Mouse (Mus musculus) left cerebral cortex, postnatal 14 days (tissue): ENCODE results near the gene Paqr5. TPM values are rescaled to one million over a fixed set of nuclear protein-coding genes. Genes with fewer than 3 reads are reported as not detected.

Source experiments
- DNase-seq, 2 experiments: peaks; one replicate each; pipeline ENCODE4 v3.0.0; 2021 to 2022; ENCODE audit warnings: low spot score in 2 of 2, mixed read lengths in 1 of 2
- intact Hi-C: fragments of 180-260 bp; cut with DNase I; formaldehyde crosslinking; loops from one replicate; pipeline ENCODE4 v1.15.1; 2025
- long read RNA-seq, 2 experiments: library from polyadenylated mRNA; stranded (forward); transcript quantifications; one replicate each; pipeline ENCODE4 v2.0.0; 2021
- total RNA-seq, 2 experiments: library from RNA; stranded (reverse); gene quantifications; 2 replicates each; pipeline ENCODE4 v1.2.3; 2021

Paqr5 gene
- 1 to 10 TPM in 1 of 2 experiments, under 1 TPM in 1; 0.80 to 2.3 TPM for total RNA-seq
- long read RNA-seq, experiment 1, partial matches to known transcripts = 0 of 5 reads
- long read RNA-seq, experiment 1, other reads (novel, unspliced or antisense) = 5 of 5 reads
- long read RNA-seq, experiment 2, partial matches to known transcripts = 1 of 4 reads
- long read RNA-seq, experiment 2, other reads (novel, unspliced or antisense) = 3 of 4 reads

- DNase-seq = no peak
- intact Hi-C loops = no loop called here
These were observed at the start of gene Paqr5 for GRCm38 (mm10) chr9:62026600-62026999. TSS of gene Paqr5 (minus strand) at chr9:62026856.

GRCm38 (mm10) chr9:62062234-62062633, 35.6 kb upstream of the Paqr5 start:
- intact Hi-C loops = no loop called here
- no peak for DNase-seq

- intact Hi-C loops = no loop called here
- DNase-seq = no peak
These were observed 33.8 kb upstream of the Paqr5 start for GRCm38 (mm10) chr9:62060431-62060830.

GRCm38 (mm10) chr9:62059941-62060340, 33.3 kb upstream of the Paqr5 start:
- intact Hi-C loops = no loop called here
- no peak for DNase-seq

- no peak for DNase-seq
- intact Hi-C loops = no loop called here
These were observed 31.3 kb upstream of the Paqr5 start for GRCm38 (mm10) chr9:62057881-62058506.

GRCm38 (mm10) chr9:62056206-62056605, 29.6 kb upstream of the Paqr5 start:
- DNase-seq = no peak
- intact Hi-C loops = no loop called here

- DNase-seq = peak; percentile 48 to 74
- intact Hi-C loops = no loop called here
These were observed 24.1 kb upstream of the Paqr5 start for GRCm38 (mm10) chr9:62050801-62051200.

GRCm38 (mm10) chr9:62049166-62049565, 22.5 kb upstream of the Paqr5 start:
- intact Hi-C loops = no loop called here
- DNase-seq = no peak

- no peak for DNase-seq
- intact Hi-C loops = loop anchor here (5.0 kb wide), 1 partner anchor 75 kb away; no protein-coding TSS in a partner anchor
These were observed 15.5 kb upstream of the Paqr5 start for GRCm38 (mm10) chr9:62042167-62042566.

- peak; percentile 85 to 91 for DNase-seq
- intact Hi-C loops = loop anchor here (1.0 to 5.0 kb wide), 3 partner anchors 73 to 204 kb away; no protein-coding TSS in a partner anchor
These were observed 13.5 kb upstream of the Paqr5 start for GRCm38 (mm10) chr9:62040008-62040608.

- DNase-seq = no peak
- intact Hi-C loops = no loop called here
These were observed 9.2 kb upstream of the Paqr5 start for GRCm38 (mm10) chr9:62035806-62036205.

- no peak for DNase-seq
- intact Hi-C loops = no loop called here
These were observed 5.5 kb upstream of the Paqr5 start for GRCm38 (mm10) chr9:62032206-62032605.

GRCm38 (mm10) chr9:62028072-62028471, 1.4 kb upstream of the Paqr5 start:
- intact Hi-C loops = no loop called here
- no peak for DNase-seq

- intact Hi-C loops = no loop called here
- no peak for DNase-seq
These were observed 1.6 kb downstream of the Paqr5 start for GRCm38 (mm10) chr9:62025056-62025455.

GRCm38 (mm10) chr9:62023879-62024278, 2.8 kb downstream of the Paqr5 start:
- no peak for DNase-seq
- intact Hi-C loops = no loop called here

- intact Hi-C loops = no loop called here
- DNase-seq = no peak
These were observed 3.5 kb downstream of the Paqr5 start for GRCm38 (mm10) chr9:62022961-62023680.

GRCm38 (mm10) chr9:62021583-62022120, 5.0 kb downstream of the Paqr5 start:
- intact Hi-C loops = no loop called here
- no peak for DNase-seq

- DNase-seq = no peak
- intact Hi-C loops = no loop called here
These were observed 6.4 kb downstream of the Paqr5 start for GRCm38 (mm10) chr9:62020259-62020658.

GRCm38 (mm10) chr9:62018229-62019093, 8.2 kb downstream of the Paqr5 start:
- intact Hi-C loops = no loop called here
- no peak for DNase-seq
